Mouse (Mus musculus): ENCODE measurements at regions not wholly inside any gene's neighbourhood (a gene's known extent, or its start where the extent isn't known, plus 50 kb on each side); places are given as distances from the start of the nearest gene placed in this dataset.

DNA sequence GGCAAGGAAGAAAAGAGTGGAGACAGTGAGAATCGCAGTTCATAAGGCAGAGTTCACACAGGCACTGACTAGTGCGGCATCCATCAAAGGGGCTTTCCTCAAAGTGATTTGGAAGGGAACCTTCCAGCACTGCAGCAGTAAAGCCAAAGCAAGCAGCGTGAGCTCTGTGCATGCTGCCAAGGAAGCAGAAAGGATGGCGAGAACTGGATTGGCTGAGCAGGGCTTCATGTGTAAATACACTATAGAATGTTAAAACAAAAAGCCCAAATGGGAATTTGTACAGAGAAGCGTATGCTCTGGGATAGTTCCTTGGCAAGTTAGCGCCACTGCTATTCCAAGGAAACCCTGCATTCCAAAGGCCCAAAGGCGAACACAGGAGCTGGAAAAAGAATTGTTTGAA lies 81.5 kb downstream of the Tnfsf18 start:
- no peak overlapping the region for H3K9ac ChIP-seq (ENCODE audit: insufficient read depth, low read depth, low read length, poor library complexity, severe bottlenecking)
- no peaks in the 10 kb centered on the region for H3K9me3 ChIP-seq (ENCODE audit: control insufficient read depth, insufficient read depth, low read depth, low read length)
- DNase-seq (ENCODE audit: low read depth, low spot score): no peak
- no peak for TF ChIP-seq HCFC1 (IDR thresholded peaks at IDR 0.05; ENCODE audit: borderline replicate concordance, insufficient read depth, low read length)
- no peak for TF ChIP-seq MAFK (IDR thresholded peaks at IDR 0.05; ENCODE audit: insufficient read depth, low read depth, low read length)
- no peak for TF ChIP-seq ZNF384 (IDR thresholded peaks at IDR 0.05; ENCODE audit: low read depth, low read length)
- TF ChIP-seq CHD2 (IDR thresholded peaks at IDR 0.05; ENCODE audit: low read depth, low read length): no peak
- TF ChIP-seq ZC3H11A (IDR thresholded peaks at IDR 0.05; ENCODE audit: borderline replicate concordance, low read depth, low read length): no peak
- no peak overlapping the region for H3K27ac ChIP-seq (ENCODE audit: insufficient read depth, low read depth, low read length, poor library complexity, severe bottlenecking)
- no peak overlapping the region for H3K4me3 ChIP-seq (ENCODE audit: insufficient read depth in 1 of 2, low read depth in 1 of 2, low read length in 2 of 2, poor library complexity in 1 of 2, severe bottlenecking in 1 of 2)
- no peaks in the 10 kb centered on the region for H3K36me3 ChIP-seq (ENCODE audit: control insufficient read depth, insufficient read depth, low read length, poor library complexity, severe bottlenecking)
- in situ Hi-C loops (cut with MboI; ENCODE audit: low sequenced_read_pairs in 2 of 2, unreplicated experiment in 2 of 2): no loop called here
- no peaks in the 10 kb centered on the region for H3K4me1 ChIP-seq (ENCODE audit: control insufficient read depth in 2 of 2, insufficient read depth in 2 of 2, low read length in 2 of 2, poor library complexity in 1 of 2)

DNA sequence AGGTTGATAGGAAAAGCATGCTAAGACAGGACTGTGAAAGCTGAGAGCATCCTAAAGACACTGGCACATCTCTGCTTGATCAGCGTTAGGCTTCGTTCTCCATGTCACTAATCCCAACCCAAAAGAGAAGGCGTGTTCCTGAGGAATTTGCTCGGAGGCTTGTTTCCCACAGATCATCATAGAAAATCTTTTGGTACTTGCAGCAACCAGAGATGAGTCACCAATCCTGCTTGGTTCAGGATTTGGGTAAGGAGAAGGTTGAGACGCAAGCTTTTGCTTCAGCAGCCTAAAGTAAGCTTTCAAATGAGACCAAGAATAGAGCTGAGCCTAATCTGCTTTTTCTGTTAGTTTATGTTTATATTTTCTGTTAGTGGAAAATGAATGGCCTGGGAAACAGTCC lies 80.7 kb downstream of the Tnfsf18 start:
- Histone ChIP-seq H3K27ac (ENCODE audit: insufficient read depth, low read depth, low read length, poor library complexity, severe bottlenecking) (no peak overlapping the region), H3K4me1 (ENCODE audit: control insufficient read depth in 2 of 2, insufficient read depth in 2 of 2, low read length in 2 of 2, poor library complexity in 1 of 2) (no peaks in the 10 kb centered on the region), H3K36me3 (ENCODE audit: control insufficient read depth, insufficient read depth, low read length, poor library complexity, severe bottlenecking) (no peaks in the 10 kb centered on the region), H3K9me3 (ENCODE audit: control insufficient read depth, insufficient read depth, low read depth, low read length) (no peaks in the 10 kb centered on the region), H3K4me3 (ENCODE audit: insufficient read depth in 1 of 2, low read depth in 1 of 2, low read length in 2 of 2, poor library complexity in 1 of 2, severe bottlenecking in 1 of 2) (no peak overlapping the region), H3K9ac (ENCODE audit: insufficient read depth, low read depth, low read length, poor library complexity, severe bottlenecking) (no peak overlapping the region)
- TF ChIP-seq ZC3H11A (IDR thresholded peaks at IDR 0.05; ENCODE audit: borderline replicate concordance, low read depth, low read length) (no peak), HCFC1 (IDR thresholded peaks at IDR 0.05; ENCODE audit: borderline replicate concordance, insufficient read depth, low read length) (no peak), ZNF384 (IDR thresholded peaks at IDR 0.05; ENCODE audit: low read depth, low read length) (no peak), MAFK (IDR thresholded peaks at IDR 0.05; ENCODE audit: insufficient read depth, low read depth, low read length) (no peak), CHD2 (IDR thresholded peaks at IDR 0.05; ENCODE audit: low read depth, low read length) (no peak)
- in situ Hi-C loops (cut with MboI; ENCODE audit: low sequenced_read_pairs in 2 of 2, unreplicated experiment in 2 of 2): no loop called here
- no peak for DNase-seq (ENCODE audit: low read depth, low spot score)

- in situ Hi-C loops (cut with MboI; ENCODE audit: low sequenced_read_pairs in 2 of 2, unreplicated experiment in 2 of 2): no loop called here
- Histone ChIP-seq H3K9ac (ENCODE audit: insufficient read depth, low read depth, low read length, poor library complexity, severe bottlenecking) (no peak overlapping the region), H3K36me3 (ENCODE audit: control insufficient read depth, insufficient read depth, low read length, poor library complexity, severe bottlenecking) (no peaks in the 10 kb centered on the region), H3K27ac (ENCODE audit: insufficient read depth, low read depth, low read length, poor library complexity, severe bottlenecking) (no peak overlapping the region), H3K4me1 (ENCODE audit: control insufficient read depth in 2 of 2, insufficient read depth in 2 of 2, low read length in 2 of 2, poor library complexity in 1 of 2) (no peaks in the 10 kb centered on the region), H3K9me3 (ENCODE audit: control insufficient read depth, insufficient read depth, low read depth, low read length) (no peaks in the 10 kb centered on the region), H3K4me3 (ENCODE audit: insufficient read depth in 1 of 2, low read depth in 1 of 2, low read length in 2 of 2, poor library complexity in 1 of 2, severe bottlenecking in 1 of 2) (no peak overlapping the region)
- TF ChIP-seq ZNF384 (IDR thresholded peaks at IDR 0.05; ENCODE audit: low read depth, low read length) (no peak), ZC3H11A (IDR thresholded peaks at IDR 0.05; ENCODE audit: borderline replicate concordance, low read depth, low read length) (no peak), CHD2 (IDR thresholded peaks at IDR 0.05; ENCODE audit: low read depth, low read length) (no peak), MAFK (IDR thresholded peaks at IDR 0.05; ENCODE audit: insufficient read depth, low read depth, low read length) (no peak), HCFC1 (IDR thresholded peaks at IDR 0.05; ENCODE audit: borderline replicate concordance, insufficient read depth, low read length) (no peak)
- DNase-seq (ENCODE audit: low read depth, low spot score): no peak
Measured at GRCm38 (mm10) chr1:161570762-161571161, 76.3 kb downstream of the Tnfsf18 start.

DNA sequence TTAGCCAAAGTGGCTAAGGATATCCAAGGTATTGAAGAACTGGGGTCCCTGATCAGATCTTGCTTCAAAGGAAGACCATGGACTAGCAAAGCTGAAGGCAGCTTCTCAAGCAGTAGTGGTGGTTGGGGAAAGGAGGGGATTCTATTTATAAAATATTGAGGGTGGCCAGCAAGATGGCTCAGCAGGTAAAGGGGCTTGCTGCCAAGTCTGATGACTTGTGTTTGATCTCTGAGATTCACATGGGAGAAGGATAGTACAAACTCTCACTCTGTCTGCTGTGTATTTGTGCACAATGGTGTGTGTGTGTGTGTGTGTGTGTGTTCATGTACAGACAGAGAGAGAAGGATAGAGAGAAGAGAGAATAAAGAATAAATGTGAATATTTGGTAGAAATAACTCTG lies 73.4 kb downstream of the Tnfsf18 start:
- Histone ChIP-seq H3K4me1 (ENCODE audit: control insufficient read depth in 2 of 2, insufficient read depth in 2 of 2, low read length in 2 of 2, poor library complexity in 1 of 2) (no peaks in the 10 kb centered on the region), H3K9ac (ENCODE audit: insufficient read depth, low read depth, low read length, poor library complexity, severe bottlenecking) (no peak overlapping the region), H3K9me3 (ENCODE audit: control insufficient read depth, insufficient read depth, low read depth, low read length) (no peaks in the 10 kb centered on the region), H3K27ac (ENCODE audit: insufficient read depth, low read depth, low read length, poor library complexity, severe bottlenecking) (no peak overlapping the region), H3K4me3 (ENCODE audit: insufficient read depth in 1 of 2, low read depth in 1 of 2, low read length in 2 of 2, poor library complexity in 1 of 2, severe bottlenecking in 1 of 2) (no peak overlapping the region), H3K36me3 (ENCODE audit: control insufficient read depth, insufficient read depth, low read length, poor library complexity, severe bottlenecking) (no peaks in the 10 kb centered on the region)
- in situ Hi-C loops (cut with MboI; ENCODE audit: low sequenced_read_pairs in 2 of 2, unreplicated experiment in 2 of 2): no loop called here
- TF ChIP-seq ZC3H11A (IDR thresholded peaks at IDR 0.05; ENCODE audit: borderline replicate concordance, low read depth, low read length): no peak
- no peak for TF ChIP-seq MAFK (IDR thresholded peaks at IDR 0.05; ENCODE audit: insufficient read depth, low read depth, low read length)
- TF ChIP-seq HCFC1 (IDR thresholded peaks at IDR 0.05; ENCODE audit: borderline replicate concordance, insufficient read depth, low read length): no peak
- TF ChIP-seq CHD2 (IDR thresholded peaks at IDR 0.05; ENCODE audit: low read depth, low read length): no peak
- TF ChIP-seq ZNF384 (IDR thresholded peaks at IDR 0.05; ENCODE audit: low read depth, low read length): no peak
- DNase-seq (ENCODE audit: low read depth, low spot score): no peak

- Histone ChIP-seq H3K9me3 (ENCODE audit: control insufficient read depth, insufficient read depth, low read depth, low read length) (no peaks in the 10 kb centered on the region), H3K36me3 (ENCODE audit: control insufficient read depth, insufficient read depth, low read length, poor library complexity, severe bottlenecking) (no peaks in the 10 kb centered on the region), H3K4me3 (ENCODE audit: insufficient read depth in 1 of 2, low read depth in 1 of 2, low read length in 2 of 2, poor library complexity in 1 of 2, severe bottlenecking in 1 of 2) (no peak overlapping the region), H3K9ac (ENCODE audit: insufficient read depth, low read depth, low read length, poor library complexity, severe bottlenecking) (no peak overlapping the region), H3K4me1 (ENCODE audit: control insufficient read depth in 2 of 2, insufficient read depth in 2 of 2, low read length in 2 of 2, poor library complexity in 1 of 2) (no peaks in the 10 kb centered on the region), H3K27ac (ENCODE audit: insufficient read depth, low read depth, low read length, poor library complexity, severe bottlenecking) (no peak overlapping the region)
- no peak for TF ChIP-seq ZNF384 (IDR thresholded peaks at IDR 0.05; ENCODE audit: low read depth, low read length)
- TF ChIP-seq ZC3H11A (IDR thresholded peaks at IDR 0.05; ENCODE audit: borderline replicate concordance, low read depth, low read length): no peak
- no peak for TF ChIP-seq HCFC1 (IDR thresholded peaks at IDR 0.05; ENCODE audit: borderline replicate concordance, insufficient read depth, low read length)
- TF ChIP-seq CHD2 (IDR thresholded peaks at IDR 0.05; ENCODE audit: low read depth, low read length): no peak
- no peak for TF ChIP-seq MAFK (IDR thresholded peaks at IDR 0.05; ENCODE audit: insufficient read depth, low read depth, low read length)
- no peak for DNase-seq (ENCODE audit: low read depth, low spot score)
- in situ Hi-C loops (cut with MboI; ENCODE audit: low sequenced_read_pairs in 2 of 2, unreplicated experiment in 2 of 2): no loop called here
Measured at GRCm38 (mm10) chr1:161560368-161560767, 65.9 kb downstream of the Tnfsf18 start.

All from ES-E14 (cell line).